Mouse (Mus musculus) midbrain, embryonic 12.5 days (tissue): ENCODE results near the gene Glp1r. TPM values are rescaled to one million over a fixed set of nuclear protein-coding genes. Genes with fewer than 3 reads are reported as not detected.

Experiments
- ATAC-seq: fragments of 200-750 bp; cut with Nextera tagmentation; 2 replicates; pipeline ENCODE4 v1.8.0; 2017; ENCODE audit warnings: low read depth, moderate TSS enrichment, moderate library complexity; ENCODE audit not compliant: low FRiP score
- H3K27ac ChIP-seq: fragments of 300-500 bp; sonication (generic); replicated peaks from 2 replicates; pipeline ENCODE4 v1.5.1; 2016; ENCODE audit warnings: mild to moderate bottlenecking
- H3K27me3 ChIP-seq: fragments of 300-500 bp; sonication (generic); 2 replicates; pipeline ENCODE4 v1.6.1; 2016; ENCODE audit warnings: mild to moderate bottlenecking
- H3K36me3 ChIP-seq: fragments of 300-500 bp; sonication (generic); 2 replicates; pipeline ENCODE4 v1.6.1; 2016
- H3K4me1 ChIP-seq: fragments of 300-500 bp; sonication (generic); 2 replicates; pipeline ENCODE4 v1.6.1; 2016
- H3K4me2 ChIP-seq: fragments of 300-500 bp; sonication (generic); replicated peaks from 2 replicates; pipeline ENCODE4 v1.6.1; 2016; ENCODE audit warnings: mild to moderate bottlenecking, moderate library complexity
- H3K4me3 ChIP-seq: fragments of 300-500 bp; sonication (generic); 2 replicates; pipeline ENCODE4 v1.5.1; 2016; ENCODE audit warnings: mild to moderate bottlenecking
- H3K9ac ChIP-seq: fragments of 300-500 bp; sonication (generic); replicated peaks from 2 replicates; pipeline ENCODE4 v1.6.1; 2016; ENCODE audit warnings: mild to moderate bottlenecking, moderate library complexity
- H3K9me3 ChIP-seq: fragments of 300-500 bp; sonication (generic); 2 replicates; pipeline ENCODE4 v1.6.1; 2016; ENCODE audit warnings: mild to moderate bottlenecking
- WGBS: fragments of 180-500 bp; shearing (Covaris S2); methylation state at CpG from one replicate; pipeline ENCODE4 v1.1.7; 2016; 5-methylcytosine and 5-hydroxymethylcytosine counted together
- polyA plus RNA-seq: library from polyadenylated mRNA; unstranded; fragments of >200 nt; fragmentation: Nextera tagmentation; extraction: Ambion mirVana; gene quantifications from 2 replicates; pipeline ENCODE4 v1.2.1, GENCODE M21; 2016

The Glp1r gene
- polyA plus RNA-seq, 1 experiment from 2014 or later = 0.09 TPM

DNA sequence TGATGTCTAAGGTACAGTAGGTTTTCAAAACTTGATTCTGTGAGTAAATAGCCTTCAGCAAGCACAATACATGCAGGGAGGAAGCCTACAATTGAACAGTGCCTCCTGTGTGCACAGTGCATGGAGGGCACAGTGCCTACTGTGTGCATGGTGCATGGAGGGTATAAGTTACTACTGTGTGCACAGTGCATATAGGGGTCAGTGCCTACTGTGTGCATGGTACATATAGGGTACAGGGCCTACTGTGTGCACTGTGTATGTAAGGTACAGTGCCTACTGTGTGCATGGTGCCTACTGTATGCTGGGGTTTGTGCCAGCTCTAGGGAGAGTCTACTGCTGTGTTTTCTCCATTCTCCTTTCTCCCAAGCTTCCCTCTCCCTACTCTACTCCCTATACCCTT lies 12.6 kb downstream of the Glp1r start:
- Histone ChIP-seq H3K9me3 (no peaks in the 10 kb centered on the region), H3K9ac (no peak overlapping the region), H3K27me3 (no peaks in the 10 kb centered on the region), H3K4me3 (no peak overlapping the region), H3K36me3 (no peaks in the 10 kb centered on the region), H3K4me1 (no peaks in the 10 kb centered on the region), H3K4me2 (no peak overlapping the region), H3K27ac (no peak overlapping the region)
- ATAC-seq = no peak

DNA sequence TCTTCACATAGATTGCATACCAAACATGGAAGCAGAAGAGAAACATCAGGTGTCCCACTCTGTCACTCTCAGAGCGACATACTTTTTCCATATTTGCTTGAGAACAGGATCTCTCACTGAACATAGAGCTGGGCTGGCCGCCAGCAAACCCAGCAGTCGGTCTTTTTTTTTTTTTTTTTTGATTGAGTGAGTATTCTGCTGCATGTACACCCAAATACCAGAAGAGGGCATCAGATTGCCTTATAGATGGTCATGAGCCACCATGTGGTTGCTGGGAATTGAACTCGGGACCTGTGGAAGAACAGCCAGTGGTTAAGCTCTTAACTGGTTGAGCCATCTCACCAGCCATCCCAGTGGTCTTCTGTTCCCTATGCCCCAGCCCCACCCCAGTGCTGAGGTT lies 21.9 kb downstream of the Glp1r start:
- Histone ChIP-seq H3K27me3 (no peaks in the 10 kb centered on the region), H3K9ac (no peak overlapping the region), H3K27ac (no peak overlapping the region), H3K4me1 (no peaks in the 10 kb centered on the region), H3K36me3 (no peaks in the 10 kb centered on the region), H3K4me3 (no peak overlapping the region), H3K4me2 (no peak overlapping the region), H3K9me3 (no peaks in the 10 kb centered on the region)
- ATAC-seq = no peak
- WGBS = 81% methylated on average over 4 of the region's 4 CpGs

DNA sequence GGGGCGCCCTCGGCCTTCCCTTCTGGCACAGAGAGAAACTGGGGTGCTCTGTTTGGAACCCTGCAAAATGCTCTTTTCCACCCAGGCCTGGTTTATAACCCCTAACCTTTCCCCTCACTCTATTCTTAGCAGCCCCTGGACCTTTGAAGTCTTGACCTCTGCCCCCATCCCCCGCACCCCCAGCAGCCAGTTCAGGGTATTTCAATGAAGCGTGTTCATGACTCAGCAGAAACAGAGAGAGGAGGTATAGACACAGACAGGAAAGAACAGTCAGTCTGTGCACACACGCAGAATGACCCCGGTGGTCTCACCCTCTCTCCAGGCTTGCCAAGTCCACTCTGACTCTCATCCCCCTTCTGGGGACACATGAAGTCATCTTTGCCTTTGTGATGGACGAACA lies 29.2 kb downstream of the Glp1r start:
- H3K4me1 ChIP-seq = peaks cover 2% of the 10 kb centered on the region; the same call in 1 of the 2 replicates
- H3K4me3 ChIP-seq = no peak overlapping the region
- 83% methylated on average over 7 of the region's 7 CpGs for WGBS
- H3K36me3 ChIP-seq = no peaks in the 10 kb centered on the region
- H3K27me3 ChIP-seq = no peaks in the 10 kb centered on the region
- no peak overlapping the region for H3K4me2 ChIP-seq
- H3K27ac ChIP-seq = no peak overlapping the region
- ATAC-seq = no peak
- H3K9me3 ChIP-seq = no peaks in the 10 kb centered on the region
- no peak overlapping the region for H3K9ac ChIP-seq

DNA sequence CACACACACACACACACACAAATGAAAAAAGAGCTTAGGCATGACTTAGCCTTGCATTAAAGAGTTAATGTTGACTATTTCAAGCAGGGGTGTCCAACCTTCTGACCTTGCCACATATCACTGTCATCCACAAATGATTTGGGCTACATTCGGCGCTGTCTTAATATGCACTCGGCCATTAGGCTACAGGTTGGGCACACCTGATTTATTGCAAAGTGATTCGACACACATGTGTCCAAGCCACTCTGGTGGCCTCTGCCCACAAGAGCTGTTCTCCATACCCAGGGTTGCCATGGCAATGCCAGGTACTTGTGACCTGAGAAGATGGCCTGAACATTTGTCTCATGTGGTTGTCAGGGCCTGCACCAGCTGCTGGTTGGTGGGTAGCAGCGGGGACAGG lies 31.2 kb downstream of the Glp1r start:
- no peak overlapping the region for H3K9ac ChIP-seq
- no peaks in the 10 kb centered on the region for H3K36me3 ChIP-seq
- H3K4me3 ChIP-seq = no peak overlapping the region
- peaks cover 3% of the 10 kb centered on the region; the same call in 1 of the 2 replicates for H3K4me1 ChIP-seq
- H3K27me3 ChIP-seq = no peaks in the 10 kb centered on the region
- WGBS = 95% methylated on average over 5 of the region's 5 CpGs
- no peak for ATAC-seq
- H3K4me2 ChIP-seq = no peak overlapping the region
- H3K27ac ChIP-seq = no peak overlapping the region
- no peaks in the 10 kb centered on the region for H3K9me3 ChIP-seq

DNA sequence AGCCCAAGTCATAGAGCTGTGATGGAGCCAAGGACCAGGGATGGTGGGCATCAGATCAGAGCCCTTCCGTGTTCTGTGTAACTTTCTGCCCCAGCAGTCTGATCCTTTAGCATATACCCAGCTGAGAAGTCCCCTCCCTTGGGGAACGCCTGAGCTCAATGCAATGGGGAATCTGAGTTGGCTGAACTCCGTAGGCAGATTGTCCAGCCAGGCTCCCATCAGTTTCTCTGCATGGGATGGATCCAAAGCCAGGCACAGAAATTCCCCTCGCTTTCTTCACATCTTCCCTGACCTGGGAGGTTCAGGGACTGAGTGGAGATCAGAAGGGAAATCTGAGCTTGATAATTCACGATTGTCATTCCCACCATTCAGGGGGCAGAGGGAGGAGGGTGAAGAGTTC lies 33.7 kb downstream of the Glp1r start:
- Histone ChIP-seq H3K4me2 (no peak overlapping the region), H3K4me1 (peaks cover 3% of the 10 kb centered on the region; the same call in 1 of the 2 replicates), H3K36me3 (no peaks in the 10 kb centered on the region), H3K27me3 (no peaks in the 10 kb centered on the region), H3K9ac (no peak overlapping the region), H3K27ac (no peak overlapping the region), H3K9me3 (no peaks in the 10 kb centered on the region), H3K4me3 (no peak overlapping the region)
- ATAC-seq = no peak
- WGBS = 53% methylated on average over 5 of the region's 5 CpGs

DNA sequence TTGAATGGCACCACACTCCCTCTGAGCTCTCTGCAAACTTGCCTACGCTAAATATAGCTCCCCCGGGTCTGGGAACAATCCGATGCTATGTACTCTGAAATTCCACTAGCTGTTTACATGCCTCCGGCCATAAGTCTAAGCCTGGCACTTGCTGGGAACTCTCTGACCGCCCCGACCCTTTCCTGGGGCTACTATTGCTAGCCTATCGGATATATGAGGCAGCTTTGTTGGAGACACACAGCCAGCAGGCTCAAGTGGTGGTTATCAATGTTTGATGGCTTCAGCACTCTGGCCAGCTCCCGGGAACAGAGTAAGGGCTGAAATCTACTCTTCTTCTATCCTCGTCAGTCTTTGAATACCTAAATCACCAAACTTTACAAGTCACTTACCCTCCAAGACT lies 36.9 kb downstream of the Glp1r start:
- H3K9ac ChIP-seq = no peak overlapping the region
- H3K27me3 ChIP-seq = no peaks in the 10 kb centered on the region
- H3K27ac ChIP-seq = no peak overlapping the region
- H3K36me3 ChIP-seq = no peaks in the 10 kb centered on the region
- no peak overlapping the region for H3K4me2 ChIP-seq
- no peak for ATAC-seq
- H3K4me1 ChIP-seq = peaks cover 3% of the 10 kb centered on the region; the same call in 1 of the 2 replicates
- whole genome bisulfite sequencing = 58% methylated on average over 9 of the region's 9 CpGs
- H3K9me3 ChIP-seq = no peaks in the 10 kb centered on the region
- H3K4me3 ChIP-seq = no peak overlapping the region

DNA sequence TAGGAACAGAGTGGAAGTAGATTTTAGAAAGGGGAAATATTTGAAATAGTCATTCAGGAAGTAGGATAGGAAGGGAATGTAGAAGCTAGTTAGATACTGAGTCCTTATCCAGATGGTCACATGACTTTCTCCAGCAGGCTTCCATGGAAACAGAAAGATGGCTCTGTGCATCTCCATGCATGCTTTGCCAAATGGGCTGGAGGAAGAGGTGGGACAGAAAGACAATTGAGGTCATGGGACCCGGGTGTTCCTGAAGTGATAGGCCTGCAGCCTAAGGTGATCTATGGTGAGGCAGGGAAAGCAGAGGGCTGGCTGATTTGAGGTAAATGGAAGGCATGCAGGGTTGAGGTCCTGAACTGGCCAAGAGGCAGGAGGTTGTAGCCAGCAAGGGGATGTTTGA lies 46.8 kb downstream of the Glp1r start:
- Histone ChIP-seq H3K36me3 (no peaks in the 10 kb centered on the region), H3K4me1 (no peaks in the 10 kb centered on the region), H3K4me3 (no peak overlapping the region), H3K9ac (no peak overlapping the region), H3K9me3 (no peaks in the 10 kb centered on the region), H3K27me3 (no peaks in the 10 kb centered on the region), H3K27ac (no peak overlapping the region), H3K4me2 (no peak overlapping the region)
- no peak for ATAC-seq
- 69% methylated on average over 1 of the region's 1 CpGs for WGBS

DNA sequence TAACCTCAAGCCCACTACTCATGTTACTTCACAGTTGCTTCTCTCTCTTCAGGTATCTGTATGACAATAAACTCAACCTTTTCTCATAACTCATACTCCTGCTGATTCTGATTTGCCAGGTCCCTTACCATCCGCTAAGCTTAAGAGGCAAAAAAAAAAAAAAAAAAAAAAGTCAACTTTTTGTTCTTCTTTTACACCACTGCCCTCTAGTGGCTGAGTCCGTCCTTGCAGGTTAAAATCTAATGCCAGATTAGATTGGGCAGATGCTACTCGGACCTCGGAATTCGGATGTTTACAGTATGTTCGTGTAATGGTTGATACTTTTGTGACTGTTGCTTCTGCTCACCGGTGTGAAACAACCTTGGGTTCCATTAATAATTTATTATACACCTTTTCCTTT lies 49.2 kb downstream of the Glp1r start:
- no peak overlapping the region for H3K27ac ChIP-seq
- 7% methylated on average over 7 of the region's 7 CpGs for WGBS
- no peak overlapping the region for H3K4me3 ChIP-seq
- H3K36me3 ChIP-seq = no peaks in the 10 kb centered on the region
- H3K4me2 ChIP-seq = no peak overlapping the region
- no peak overlapping the region for H3K9ac ChIP-seq
- no peaks in the 10 kb centered on the region for H3K9me3 ChIP-seq
- H3K27me3 ChIP-seq = no peaks in the 10 kb centered on the region
- no peak for ATAC-seq
- H3K4me1 ChIP-seq = peaks cover 11% of the 10 kb centered on the region; the same call in 1 of the 2 replicates

DNA sequence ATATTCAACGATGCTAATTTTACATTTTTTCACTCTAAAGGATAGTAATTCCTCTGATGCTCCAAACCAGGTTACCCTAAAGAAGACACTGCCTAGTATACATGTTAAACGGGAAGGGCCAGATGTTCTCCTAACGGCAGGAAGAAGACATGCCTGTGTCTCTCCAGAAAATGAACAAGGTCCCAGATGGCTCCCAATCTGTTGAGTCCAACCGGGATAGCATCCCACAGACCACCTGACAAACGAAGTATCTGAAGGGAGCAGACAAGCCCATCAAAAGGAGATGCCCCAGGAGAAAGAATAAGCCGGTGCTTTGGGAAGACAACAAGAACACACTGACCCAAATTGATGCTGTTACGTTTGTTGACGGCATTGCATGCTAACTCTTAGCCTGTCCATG lies 50.0 kb downstream of the Glp1r start:
- H3K36me3 ChIP-seq = no peaks in the 10 kb centered on the region
- H3K4me2 ChIP-seq = no peak overlapping the region
- H3K9ac ChIP-seq = no peak overlapping the region
- 64% methylated on average over 8 of the region's 8 CpGs for WGBS
- no peak for ATAC-seq
- H3K27me3 ChIP-seq = no peaks in the 10 kb centered on the region
- H3K27ac ChIP-seq = no peak overlapping the region
- H3K9me3 ChIP-seq = no peaks in the 10 kb centered on the region
- no peak overlapping the region for H3K4me3 ChIP-seq
- peaks cover 11% of the 10 kb centered on the region; the same call in 1 of the 2 replicates for H3K4me1 ChIP-seq

DNA sequence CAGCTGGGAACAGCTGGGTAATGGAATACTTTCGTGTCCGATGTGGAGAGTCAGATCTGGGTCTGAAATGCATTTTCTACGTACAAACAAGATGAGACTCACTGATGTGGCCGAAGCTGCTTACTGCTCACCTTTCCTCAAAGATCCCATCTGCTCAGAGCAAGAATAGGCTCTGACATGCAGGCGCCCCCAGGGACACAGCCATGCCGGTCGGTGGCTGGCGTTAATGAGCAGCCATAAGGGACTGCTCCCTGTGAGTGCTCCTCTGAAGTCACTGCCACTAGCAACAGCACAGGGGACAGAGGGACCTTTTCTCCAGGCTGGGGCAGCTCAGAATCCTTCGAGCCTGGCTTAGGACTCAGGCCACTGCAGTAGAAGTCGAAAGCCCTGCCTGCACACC lies 52.7 kb downstream of the Glp1r start, which contains the start of gene Umodl1:
TSS of gene Umodl1 (plus strand) at position 301 of the 400 bp plus-strand sequence.
- H3K27me3 ChIP-seq = no peaks in the 10 kb centered on the region
- 55% methylated on average over 10 of the region's 10 CpGs for WGBS
- no peak within 1 kb of the TSS for H3K4me2 ChIP-seq
- no peak within 1 kb of the TSS for H3K9ac ChIP-seq
- peak within 1 kb of the TSS; percentile 42; the same call in 1 of the 2 replicates for H3K27ac ChIP-seq
- no peak within 1 kb of the TSS for H3K4me3 ChIP-seq
- H3K36me3 ChIP-seq = no peaks in the 10 kb centered on the region
- peaks cover 11% of the 10 kb centered on the region; the same call in 1 of the 2 replicates for H3K4me1 ChIP-seq
- no peak for ATAC-seq
- H3K9me3 ChIP-seq = no peaks in the 10 kb centered on the region

DNA sequence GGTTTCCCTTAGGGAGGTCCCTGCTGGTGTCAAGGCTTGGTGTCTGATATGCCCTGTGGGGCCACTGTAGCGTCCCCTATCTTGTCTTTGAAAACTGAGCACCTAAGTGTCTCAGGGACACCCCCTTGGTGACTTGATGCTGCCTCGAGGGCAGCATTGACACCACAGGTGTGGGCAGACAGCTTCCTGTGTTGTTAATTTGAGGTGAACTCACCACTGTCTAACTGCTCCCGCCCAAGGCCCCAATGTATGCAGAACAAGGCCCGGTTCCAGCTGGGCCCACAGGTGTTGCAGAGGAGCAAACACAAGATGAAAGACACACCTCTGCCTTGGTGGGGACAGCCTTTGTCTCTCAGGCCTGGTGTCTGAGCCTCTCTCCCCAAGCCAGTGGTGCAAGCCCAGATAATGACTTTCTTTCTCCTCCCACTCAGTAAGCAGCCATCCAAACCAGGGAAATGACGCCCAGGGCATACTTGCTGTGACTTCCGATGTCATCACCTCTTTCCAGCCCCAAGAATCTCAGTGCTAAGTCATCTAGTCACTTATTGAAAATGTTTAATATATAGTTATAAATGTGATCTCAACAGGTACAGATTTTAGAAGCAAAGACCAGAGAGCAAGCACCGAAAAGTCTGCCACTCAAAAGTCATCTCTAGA lies 60.4 kb downstream of the Glp1r start:
- 75% methylated on average over 7 of the region's 7 CpGs for WGBS
- no peak for ATAC-seq

DNA sequence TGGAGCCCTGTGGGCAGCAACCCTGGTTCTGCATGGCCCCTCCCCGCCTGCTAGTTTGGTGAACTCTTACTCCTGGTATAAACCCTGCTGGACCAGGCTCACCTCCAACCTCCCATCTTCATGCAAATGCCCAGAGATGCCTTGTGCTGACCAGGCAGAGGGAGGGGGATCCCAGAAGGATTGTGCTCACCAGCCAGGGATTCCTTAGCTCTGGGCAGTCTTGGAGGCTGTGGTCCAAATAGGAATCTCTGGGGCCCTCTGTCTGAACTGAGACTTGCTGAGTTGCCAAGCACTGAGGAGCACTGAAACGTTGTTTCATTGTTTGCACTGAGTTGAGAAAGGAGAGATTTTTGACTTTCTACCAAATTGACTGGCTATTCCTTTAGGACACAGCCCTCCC lies 61.3 kb downstream of the Glp1r start:
- H3K4me3 ChIP-seq = no peak overlapping the region
- peaks cover 5% of the 10 kb centered on the region; the same call in 1 of the 2 replicates for H3K4me1 ChIP-seq
- no peaks in the 10 kb centered on the region for H3K9me3 ChIP-seq
- no peak overlapping the region for H3K9ac ChIP-seq
- H3K36me3 ChIP-seq = no peaks in the 10 kb centered on the region
- H3K4me2 ChIP-seq = no peak overlapping the region
- 35% methylated on average over 2 of the region's 2 CpGs for WGBS
- H3K27me3 ChIP-seq = no peaks in the 10 kb centered on the region
- no peak overlapping the region for H3K27ac ChIP-seq
- ATAC-seq = no peak

More for the DNA sequence above, 60.4 kb downstream of the Glp1r start:
- Histone ChIP-seq H3K36me3 (no peaks in the 10 kb centered on the region), H3K9ac (no peak overlapping the region), H3K4me2 (no peak overlapping the region), H3K4me1 (peaks cover 5% of the 10 kb centered on the region; the same call in 1 of the 2 replicates), H3K27ac (no peak overlapping the region), H3K9me3 (no peaks in the 10 kb centered on the region), H3K4me3 (no peak overlapping the region), H3K27me3 (no peaks in the 10 kb centered on the region)

DNA sequence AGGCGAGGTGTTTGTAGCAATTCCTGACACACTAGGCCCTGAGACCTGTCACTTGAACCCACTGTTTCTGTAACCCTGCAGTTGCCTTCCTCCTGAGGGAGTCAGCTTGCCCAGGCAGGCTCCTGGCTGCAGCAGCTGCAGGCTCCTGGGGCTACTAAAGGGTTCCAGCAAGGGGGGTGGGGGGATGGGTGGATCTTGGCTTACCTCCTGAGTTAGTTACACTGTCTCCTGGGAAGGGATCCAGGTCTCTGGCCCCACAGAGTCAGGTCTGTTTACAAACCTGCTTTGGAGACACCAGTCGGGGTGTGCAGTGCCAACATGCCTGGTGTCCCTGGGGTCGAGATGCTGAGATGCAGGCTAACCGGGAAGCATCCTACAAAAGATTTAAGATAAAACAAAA lies 68.4 kb downstream of the Glp1r start:
- no peak overlapping the region for H3K4me2 ChIP-seq
- H3K27me3 ChIP-seq = no peaks in the 10 kb centered on the region
- H3K36me3 ChIP-seq = no peaks in the 10 kb centered on the region
- no peaks in the 10 kb centered on the region for H3K4me1 ChIP-seq
- H3K9me3 ChIP-seq = no peaks in the 10 kb centered on the region
- H3K4me3 ChIP-seq = no peak overlapping the region
- ATAC-seq = no peak
- no peak overlapping the region for H3K27ac ChIP-seq
- 78% methylated on average over 4 of the region's 4 CpGs for WGBS
- no peak overlapping the region for H3K9ac ChIP-seq
